Mouse (Mus musculus): ENCODE measurements around the gene E2f4. TPM values are rescaled to one million over a fixed set of nuclear protein-coding genes. Genes with fewer than 3 reads are reported as not detected.

Gene E2f4
- total RNA-seq, 2 experiments from 2014 or later, result 50.5 to 55.7 TPM

DNA sequence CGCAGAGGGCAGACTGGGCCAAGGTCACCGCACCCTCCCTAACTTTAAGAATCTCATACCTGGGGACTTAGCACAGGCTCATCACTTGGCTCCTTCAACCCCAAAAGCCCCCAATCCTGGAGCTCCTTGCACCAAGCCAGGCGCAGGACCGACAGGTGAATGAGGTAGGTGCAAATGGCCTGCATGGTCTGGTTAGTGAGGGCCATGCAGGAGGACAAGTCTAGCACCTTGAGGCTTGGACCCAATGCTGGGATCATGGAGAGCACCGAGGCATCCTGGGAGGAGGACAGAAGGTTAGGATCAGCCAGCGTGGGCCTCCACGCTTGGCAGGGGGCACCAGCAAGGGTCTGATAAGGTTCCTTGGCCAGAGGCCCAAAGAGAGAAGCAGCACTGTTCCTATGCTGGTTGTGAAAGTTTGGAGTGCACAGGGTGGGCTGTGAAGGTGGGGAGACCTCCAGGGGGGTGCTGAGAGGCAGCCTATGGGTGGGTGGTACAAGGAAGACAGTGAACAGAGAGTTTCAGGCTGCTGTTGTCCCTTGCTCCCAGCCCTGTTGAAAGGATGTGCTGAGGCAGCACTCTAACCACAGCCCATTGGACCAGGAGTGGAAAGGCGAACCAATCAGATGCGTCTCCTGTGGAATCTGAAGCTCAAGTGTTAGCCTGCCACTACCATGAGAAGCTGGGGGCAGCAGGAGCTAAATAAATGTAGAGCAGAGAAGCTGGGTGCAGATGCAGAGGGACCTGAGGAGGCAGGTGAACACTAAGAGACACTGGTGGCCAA, 16.3 kb downstream of the E2f4 start:
- DNase-seq (ENCODE audit: low spot score in 2 of 2), result no peak

DNA sequence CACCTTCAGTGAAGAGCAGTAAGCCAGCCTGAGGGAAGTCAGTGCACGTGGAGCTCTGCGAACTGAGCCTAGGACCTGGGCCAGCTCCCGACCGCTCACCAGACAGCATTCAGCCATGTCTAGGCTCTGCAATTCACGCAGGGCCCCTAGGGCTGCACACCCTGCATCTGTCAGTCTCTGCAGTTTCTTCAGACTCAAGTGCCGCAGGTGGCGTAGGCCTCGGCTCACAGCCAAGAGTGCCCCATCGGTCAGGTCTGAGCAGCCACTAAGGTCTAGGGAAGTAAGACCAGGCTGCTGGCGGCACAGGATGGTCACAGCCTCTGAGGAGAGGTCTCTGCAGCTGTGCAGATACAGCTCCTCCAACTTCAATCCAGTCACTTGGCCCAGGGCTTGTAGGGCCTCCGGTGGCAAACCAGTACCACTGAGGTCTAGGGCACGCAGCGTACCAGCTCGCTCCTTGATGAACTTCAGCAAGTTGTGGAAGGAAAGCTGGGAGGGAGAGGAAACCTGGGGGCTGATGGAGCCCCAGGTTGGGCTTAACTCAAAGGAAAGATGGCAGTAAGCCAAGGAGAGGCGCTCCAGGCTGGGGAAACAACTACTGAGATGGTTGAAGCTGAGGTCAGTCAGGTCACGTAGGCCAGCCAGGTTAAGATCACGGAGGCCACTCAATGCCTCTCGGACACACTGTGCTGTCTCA, 17.8 kb downstream of the E2f4 start:
- DNase-seq (ENCODE audit: low spot score in 2 of 2), result no peak

DNA sequence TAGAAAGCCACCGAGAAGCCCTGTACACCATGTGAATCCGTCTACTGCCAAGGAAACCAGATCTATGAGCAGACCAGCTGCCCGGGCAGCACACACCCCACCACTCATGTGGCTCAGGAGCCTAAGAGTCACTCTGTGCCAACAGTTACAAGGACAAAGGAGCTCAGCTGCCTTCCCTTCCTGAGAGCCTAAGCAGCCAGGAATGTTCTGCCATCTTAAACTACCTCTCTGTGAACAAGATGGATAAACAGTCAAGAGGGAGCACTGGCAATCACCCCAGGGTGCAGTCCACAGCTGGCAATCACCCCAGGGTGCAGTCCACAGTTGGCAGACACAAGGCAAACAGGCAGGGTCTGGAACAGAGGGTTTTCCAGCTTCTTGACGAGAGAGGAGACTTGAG, 20.5 kb downstream of the E2f4 start:
- no peak for DNase-seq (ENCODE audit: low spot score in 2 of 2)

DNA sequence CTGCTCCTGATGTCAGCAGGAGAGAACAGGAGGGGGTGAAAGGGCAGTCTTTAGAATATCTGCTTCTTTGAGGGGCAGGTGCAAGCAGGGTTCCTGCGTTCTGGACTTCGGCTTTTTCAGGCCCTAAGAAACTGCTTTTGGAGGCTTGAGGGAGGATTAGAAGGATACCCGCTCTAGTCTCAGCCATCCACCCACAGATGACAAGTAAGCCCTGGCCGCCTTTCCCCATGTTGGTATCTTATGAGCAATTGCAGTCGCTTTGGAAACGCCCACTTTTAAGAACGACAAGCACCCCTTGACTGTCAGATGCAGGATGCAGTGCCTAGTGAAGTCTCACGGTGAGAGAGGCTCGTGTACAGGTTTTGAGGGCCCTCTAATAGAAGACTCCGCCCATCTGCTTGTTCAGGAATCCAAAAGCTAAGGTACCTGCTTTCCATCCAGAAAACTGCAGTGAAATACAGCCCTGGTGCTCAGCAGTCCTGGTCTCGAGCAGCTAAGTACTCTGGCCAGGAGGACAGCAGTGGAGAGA, 21.3 kb downstream of the E2f4 start:
- no peak for DNase-seq (ENCODE audit: low spot score in 2 of 2)

DNA sequence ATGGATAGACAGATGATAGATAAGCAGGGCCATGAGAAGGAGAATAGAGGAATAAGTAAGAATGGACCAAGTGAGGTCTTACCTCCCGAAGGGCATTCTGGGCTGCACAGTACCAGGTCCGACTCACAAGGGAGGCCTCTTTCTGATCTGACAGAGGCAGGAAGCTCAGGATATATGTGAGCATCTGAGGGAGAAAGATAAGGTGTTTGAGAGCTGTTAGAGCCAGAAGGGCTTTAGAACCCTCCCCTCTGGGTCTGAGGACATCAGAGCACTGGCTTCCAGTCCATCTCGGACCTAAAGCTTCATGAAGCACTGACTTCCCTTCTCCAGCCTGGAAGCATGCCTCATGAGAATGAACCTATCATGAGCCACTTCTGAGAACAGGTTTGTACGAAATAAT, 25.7 kb downstream of the E2f4 start:
- no peak for DNase-seq (ENCODE audit: low spot score in 2 of 2)

DNA sequence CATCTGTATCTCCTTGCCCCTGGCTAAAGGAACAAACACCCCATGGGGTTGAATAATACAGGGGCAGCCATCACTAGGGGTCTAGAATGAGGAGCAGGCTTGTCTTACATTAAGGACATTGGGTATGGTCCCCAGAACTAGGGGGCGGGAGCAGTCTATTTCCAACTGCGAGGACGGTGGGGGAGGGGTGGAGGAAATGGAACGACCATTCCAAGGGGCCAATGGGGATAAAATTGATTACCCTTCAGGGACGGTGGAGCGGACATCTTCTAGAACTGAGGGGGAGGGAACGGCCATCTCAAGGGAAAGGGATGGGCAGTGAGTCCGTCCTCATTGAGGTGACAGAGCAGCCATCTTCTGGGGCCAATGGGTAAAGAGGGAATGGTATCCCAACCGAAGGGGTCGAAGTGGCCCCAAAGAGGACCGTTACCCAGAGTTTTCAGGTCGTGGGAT, 28.2 kb downstream of the E2f4 start:
- DNase-seq (ENCODE audit: low spot score in 2 of 2), result no peak

DNA sequence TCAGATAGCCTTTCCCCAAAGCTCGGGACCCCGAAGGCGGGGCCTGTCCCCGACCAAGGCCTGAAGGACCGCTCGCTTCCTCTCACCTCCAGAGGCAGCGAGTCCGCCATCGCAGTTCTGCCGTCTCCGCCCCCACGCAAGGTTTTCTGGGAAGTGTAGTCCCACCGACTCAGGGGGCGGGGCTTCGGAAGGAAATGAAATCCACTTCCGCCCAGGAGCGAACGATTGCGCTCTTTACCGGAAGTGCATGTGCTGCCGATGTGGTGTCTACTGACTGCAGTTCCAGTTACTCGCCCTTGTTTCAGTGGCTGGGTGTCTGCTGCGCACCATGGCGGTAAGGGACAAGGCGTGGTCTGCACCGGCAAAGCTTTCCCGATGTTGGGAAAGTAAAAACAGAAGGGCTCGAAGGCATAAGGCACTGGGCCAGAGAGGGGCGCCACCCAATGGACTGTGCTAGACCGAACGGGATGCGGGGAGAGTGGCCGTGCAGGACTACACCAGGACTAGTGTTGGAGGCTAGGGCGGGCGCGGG, 28.7 kb downstream of the E2f4 start, which contains the start of the genes Lrrc29 and Tmem208:
Gene Lrrc29 (minus strand): TSS at position 138 of the 532 bp plus-strand sequence.
Gene Tmem208 (plus strand): TSS at position 214 of the 532 bp plus-strand sequence.
- DNase-seq (ENCODE audit: low spot score in 2 of 2), result peak; percentile 83 to 96

DNA sequence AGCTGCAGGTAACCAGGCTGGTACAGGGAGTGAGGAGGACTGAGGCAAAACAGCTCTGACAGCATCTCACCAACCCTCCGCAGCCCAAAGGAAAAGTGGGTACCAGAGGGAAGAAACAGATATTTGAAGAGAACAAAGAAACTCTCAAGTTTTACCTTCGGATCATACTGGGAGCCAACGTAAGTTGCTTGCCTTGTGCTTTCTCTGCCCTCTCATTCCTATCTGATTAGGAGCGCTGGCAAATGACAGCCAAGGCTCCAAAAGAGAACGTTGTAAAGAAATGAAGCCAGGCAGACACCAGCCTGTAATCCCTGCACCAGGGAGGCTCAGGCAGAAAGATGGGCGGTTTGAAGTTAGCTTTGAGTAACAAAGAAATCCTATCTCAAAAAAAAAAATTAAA, 29.5 kb downstream of the E2f4 start:
- DNase-seq (ENCODE audit: low spot score in 2 of 2), result no peak

DNA sequence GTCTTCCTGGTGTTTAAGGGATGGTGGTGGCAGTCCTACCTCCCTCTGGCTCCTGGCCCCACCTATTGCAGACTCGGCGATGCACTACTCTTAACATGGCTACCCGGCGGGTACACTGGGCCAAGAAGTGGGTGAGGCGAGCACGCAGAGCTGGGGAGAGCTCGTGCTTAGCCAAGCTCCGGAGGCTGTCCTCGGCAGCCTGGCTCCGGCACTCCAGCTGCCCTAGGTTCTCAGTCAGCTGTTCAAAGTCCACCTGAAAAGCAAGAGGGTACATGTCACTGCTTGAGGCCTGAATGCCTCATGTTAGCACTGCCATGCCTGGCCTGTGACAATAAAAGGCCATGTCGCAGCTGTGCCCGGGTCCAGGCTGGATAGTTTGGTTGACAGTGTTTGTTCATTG, 32.9 kb downstream of the E2f4 start:
- no peak for DNase-seq (ENCODE audit: low spot score in 2 of 2)

DNA sequence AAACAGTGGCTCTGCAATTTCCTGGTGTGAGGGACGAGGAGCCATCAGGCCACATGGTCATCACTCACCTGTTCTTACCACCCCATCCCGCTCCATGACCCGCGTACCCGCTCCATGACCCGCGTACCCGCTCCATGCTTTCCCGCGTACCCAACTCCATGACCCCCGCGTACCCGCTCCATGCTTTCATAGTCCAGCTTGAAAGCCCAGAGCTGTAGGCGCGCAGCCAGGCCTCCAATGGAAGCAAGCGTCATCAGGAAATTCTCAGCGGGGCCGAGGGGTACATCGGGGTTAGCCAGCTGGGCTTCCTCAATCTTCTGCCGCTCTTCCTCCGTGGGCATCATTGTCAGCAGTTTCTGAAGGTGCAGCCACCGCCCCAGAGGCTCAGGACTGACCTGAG, 34.0 kb downstream of the E2f4 start:
- no peak for DNase-seq (ENCODE audit: low spot score in 2 of 2)

DNA sequence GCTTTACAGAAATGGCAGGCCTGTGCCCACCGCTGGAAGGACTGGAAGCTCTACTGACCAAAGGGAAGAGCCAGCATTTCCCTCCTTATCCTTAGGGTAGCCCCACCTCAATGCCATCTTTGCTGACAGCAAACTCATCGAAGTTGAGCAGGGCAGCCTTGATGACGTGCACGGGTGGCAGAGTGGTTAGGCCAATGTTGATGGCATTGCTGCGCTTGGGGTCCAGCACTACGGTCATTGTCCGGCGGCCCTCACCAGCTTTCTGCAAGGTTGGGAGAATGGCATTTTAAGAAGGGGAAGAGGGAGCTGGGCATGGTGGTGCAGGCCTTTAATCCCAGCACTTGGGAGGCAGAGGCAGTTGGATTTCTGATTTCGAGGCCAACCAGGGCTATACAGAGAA, 34.5 kb downstream of the E2f4 start:
- no peak for DNase-seq (ENCODE audit: low spot score in 2 of 2)

DNA sequence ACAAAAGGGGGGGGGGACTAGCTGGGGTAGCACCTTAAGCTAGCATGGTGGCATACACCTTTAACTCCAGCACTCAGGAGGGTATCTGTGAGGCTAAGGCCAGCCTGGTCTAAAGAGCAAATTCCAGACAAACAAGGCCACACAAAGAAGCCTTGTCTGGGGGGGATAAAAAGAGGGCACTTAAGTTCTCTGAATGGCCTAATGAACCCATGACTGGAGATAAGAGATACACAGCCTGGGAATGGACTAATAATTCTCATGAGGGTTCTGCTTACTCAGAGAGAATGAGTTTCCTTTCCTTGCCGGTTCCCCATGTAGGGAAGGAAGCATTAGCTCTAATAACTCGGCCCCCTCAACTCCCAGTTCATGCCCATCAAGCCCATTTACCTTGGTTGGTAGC, 35.1 kb downstream of the E2f4 start:
- no peak for DNase-seq (ENCODE audit: low spot score in 2 of 2)

DNA sequence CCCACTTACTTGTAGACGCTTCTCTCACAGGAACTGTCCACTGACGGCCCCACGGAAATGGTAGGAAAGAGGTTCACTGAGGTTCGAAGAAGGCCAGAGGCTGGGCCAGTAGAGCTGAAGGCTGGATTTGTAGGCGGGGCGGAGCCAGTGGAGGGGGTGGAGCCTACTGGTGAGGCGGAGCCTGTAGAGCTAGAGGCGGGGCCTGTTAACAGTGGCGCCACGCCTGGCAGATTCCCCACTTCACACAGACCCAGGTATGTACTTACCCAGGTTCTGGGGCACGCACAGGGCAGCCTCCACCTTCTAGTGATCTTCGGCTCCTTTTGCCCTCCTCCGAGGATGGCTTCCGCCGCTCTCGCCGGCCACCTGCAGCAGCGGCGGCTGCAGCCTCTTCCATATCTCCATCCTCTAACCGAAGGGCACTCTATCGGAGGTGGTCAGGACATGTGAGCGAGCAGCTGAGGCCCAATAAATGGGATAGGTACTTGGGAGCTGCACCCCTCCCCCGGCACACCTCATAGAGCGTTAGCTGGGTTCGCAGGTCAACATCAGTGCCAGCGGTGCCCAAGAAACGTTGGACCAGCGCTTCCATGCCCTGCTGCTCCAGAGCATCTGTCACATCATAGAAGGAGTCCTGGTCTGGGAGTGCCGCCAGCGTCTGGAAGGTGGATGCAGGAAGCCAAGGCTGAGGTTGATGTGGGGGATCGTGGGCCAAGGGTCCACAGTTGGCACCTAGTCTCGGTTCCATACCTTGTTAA, 39.1 kb downstream of the E2f4 start:
- DNase-seq (ENCODE audit: low spot score in 2 of 2), result no peak

DNA sequence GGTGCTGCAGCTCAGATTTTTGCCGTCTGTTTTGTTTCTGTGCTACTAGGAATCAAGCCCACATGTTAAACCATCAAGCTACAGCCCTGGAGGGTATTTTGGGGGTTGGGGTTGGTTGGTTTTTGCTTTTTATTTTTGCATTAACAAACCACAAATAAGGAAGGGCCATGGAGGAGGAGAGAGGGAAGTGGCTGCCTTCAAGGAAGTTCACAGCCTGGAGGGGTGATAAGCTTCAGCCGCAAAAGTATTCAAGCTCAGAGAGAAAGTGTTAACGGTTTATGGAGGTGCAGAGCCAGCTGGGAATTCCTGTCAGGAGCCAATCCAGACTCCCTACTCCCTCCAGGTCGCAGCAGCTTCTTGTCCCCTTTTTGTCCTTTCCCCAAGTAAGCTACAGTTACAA, 41.5 kb downstream of the E2f4 start:
- no peak for DNase-seq (ENCODE audit: low spot score in 2 of 2)

DNA sequence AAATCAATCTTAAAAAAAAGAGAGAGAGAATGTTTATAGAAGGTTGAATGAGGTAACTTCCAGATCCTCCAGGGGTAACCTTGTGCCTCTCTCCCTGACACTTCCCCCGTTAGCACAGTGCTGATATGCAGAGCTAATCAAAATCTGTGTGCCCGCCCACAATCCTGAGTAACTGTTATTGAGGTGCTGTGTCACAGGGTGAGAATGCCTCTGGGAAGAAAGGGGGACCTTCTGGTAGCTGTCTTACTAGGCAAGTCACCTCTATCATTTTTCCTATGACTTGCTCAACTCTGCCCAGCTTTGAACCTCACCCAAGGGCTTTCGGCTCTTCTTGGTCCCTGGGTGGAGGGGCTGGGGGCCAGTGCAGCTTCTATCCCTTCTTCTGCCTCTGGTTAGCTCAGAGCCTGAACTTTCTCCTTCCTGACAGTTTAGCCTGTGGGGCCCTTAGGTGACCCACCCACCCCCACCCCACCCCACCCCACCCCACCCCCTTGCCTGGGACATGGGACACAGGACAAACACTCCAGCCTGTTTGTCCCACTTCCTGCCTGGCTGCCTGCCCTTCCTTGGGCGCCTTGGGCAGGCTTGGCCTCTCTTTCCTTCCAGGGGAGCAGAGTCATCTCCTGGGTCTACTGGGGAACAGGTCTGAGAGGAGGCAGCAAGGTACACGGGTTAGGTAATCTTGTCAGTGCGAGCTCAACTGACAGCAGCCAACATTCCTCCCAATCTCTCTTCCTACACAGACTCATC, 42.6 kb downstream of the E2f4 start:
- no peak for DNase-seq (ENCODE audit: low spot score in 2 of 2)

DNA sequence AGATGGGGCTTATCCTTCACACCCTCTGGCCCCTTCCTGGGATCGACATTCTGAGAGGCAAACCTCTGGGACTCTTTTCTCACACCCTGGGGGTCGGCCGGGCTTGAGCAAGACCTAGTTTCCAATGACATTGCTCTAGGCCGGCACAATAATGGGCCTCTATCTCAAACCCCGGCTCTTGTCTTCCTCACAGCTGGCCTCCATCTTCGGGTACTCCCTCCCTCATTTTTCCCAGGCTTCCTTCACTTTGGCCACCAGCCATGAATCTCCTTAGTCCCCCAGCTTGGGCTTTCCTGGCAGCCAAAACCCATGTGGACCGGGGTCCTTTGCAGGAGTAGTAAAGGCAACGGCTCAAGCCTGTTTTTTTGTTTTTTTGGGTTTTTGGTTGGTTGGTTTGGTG, 43.9 kb downstream of the E2f4 start:
- DNase-seq (ENCODE audit: low spot score in 2 of 2), result no peak

DNA sequence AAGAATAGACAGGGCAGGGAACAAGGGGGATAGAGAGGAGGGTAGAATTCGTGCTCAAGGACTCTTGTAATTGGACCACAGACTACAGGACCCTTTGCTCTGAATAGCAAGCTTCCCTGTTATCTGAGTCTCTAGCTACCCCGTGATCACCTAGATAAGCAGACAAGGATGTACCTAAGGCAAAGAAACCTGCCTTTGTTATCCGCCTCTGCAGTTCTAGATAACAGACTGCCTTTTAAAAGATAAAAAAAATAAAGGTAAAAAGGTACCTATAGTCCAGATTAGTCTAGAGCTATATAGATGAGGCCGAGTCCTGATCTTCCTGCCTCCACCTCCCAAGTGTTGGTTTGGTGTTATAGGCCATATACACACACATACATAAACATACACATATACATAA, 45.3 kb downstream of the E2f4 start:
- no peak for DNase-seq (ENCODE audit: low spot score in 2 of 2)

DNA sequence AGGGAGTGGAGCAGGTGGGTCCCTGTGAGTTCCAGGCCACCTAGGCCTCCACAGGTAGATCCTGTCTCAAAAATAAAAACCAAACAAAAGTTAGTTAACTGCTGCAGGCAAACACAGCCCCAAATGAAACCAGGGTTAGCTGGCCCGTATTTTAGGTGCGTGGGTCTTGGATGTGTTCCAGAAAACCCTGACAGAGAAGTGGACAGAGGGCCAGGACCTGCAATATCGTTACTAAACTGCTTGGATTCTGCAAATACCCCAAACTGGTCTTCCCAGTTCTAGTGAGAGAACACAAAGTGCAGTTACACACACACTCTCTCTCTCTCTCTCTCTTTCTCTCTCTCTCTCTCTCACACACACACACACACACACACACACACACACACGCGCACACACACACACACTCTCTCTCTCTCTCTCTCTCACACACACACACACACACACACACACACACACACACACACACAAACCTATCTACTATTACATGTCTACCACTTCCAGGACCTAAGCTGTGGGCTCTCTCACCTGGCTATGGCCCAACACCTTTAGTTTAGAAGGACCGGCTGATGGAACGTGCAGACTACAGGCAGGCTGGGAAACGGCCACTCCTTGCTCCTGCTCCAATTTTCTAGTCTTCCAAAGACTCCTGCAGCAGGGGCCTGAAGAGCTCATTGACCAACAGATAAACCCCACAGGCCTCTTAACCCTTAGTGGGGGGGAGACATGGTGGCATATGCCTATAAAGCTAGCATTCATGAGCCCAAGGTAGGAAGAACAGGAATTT, 46.5 kb downstream of the E2f4 start:
- DNase-seq (ENCODE audit: low spot score in 2 of 2), result no peak

DNA sequence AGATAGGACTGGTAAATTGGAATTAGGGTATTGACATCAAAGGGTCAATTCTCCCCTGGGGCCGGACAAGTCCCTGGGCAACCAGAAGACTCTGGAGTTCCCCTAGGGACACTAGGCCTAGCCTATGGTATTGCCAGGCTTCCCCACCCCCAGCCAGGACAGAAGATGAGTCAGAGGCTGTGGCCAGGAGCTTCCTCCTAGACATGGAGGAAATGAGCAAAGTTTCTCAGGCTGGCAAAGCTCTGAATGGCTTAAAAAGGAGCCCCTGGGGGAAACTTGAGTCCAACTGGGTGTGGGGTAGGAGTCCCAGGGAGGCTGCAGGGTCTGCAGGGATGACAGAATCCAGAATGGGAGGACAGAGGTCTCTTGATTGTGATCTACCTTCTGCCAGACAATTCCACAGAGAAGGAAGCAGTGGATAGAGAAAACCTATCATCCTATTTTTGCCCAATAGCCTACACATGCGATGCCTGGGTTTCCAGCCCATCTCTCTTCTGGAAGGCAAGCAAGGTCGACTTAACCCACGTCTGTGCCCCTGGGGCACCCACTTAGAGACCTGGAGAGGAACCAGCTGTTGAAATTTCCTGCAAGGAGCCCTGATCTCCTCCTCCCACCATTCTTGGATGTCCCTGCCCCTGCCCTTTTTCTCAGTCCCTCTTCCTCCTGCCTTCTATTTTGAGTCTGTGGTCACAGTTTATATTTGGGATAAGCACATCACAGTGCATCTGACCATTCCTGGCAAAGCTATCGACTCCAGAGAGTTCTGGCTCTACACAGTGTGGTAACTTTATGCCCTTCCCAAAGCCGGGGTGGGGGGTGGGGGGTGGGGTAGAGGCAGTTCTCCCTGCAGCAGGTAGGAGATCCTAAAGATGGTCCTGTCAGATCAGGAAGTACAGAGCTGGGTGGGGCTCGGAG, 47.9 kb downstream of the E2f4 start:
- no peak for DNase-seq (ENCODE audit: low spot score in 2 of 2)
